Mouse (Mus musculus) gastrocnemius, adult 2 months (tissue): ENCODE measurements at regions not wholly inside any gene's neighbourhood (a gene's known extent, or its start where the extent isn't known, plus 50 kb on each side); places are given as distances from the start of the nearest gene placed in this dataset.

Source experiments
- DNase-seq: peaks from one replicate; pipeline ENCODE4 v3.0.0; 2022
- H3K27ac ChIP-seq: fragments of 200-600 bp; 2 replicates; pipeline ENCODE4 v1.8.1; 2022; ENCODE audit warnings: mild to moderate bottlenecking
- H3K4me3 ChIP-seq: fragments of 200-600 bp; 2 replicates; pipeline ENCODE4 v1.8.1; 2022; ENCODE audit warnings: mild to moderate bottlenecking, moderate library complexity
- CTCF ChIP-seq: fragments of 200-600 bp; IDR thresholded peaks from 2 replicates; pipeline ENCODE4 v1.8.1; 2022; ENCODE audit warnings: antibody characterized with exemption, mild to moderate bottlenecking, moderate library complexity
- intact Hi-C: fragments of 180-260 bp; cut with DNase I; formaldehyde crosslinking; loops from one replicate; pipeline ENCODE4 v1.15.1; 2025

DNA sequence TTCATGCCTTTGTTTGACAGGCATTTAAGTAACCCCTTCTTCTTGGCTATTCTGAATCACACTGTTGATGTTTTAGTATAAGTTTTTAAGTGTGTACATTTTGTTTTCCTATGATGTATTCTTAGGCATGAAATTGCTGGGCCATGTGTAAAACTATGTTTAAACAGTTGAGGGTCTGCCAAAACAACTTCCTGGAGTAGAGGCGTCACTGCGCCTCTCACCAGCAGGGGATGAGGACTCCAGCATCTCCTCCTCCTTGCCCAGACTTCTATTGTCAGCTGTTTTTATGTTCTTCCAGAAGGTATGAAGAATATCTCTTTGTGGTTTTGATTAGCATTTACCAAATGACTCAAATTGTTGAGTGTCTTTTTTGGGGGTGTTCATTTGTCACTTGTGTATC is 372.1 kb downstream of the Fam84a start:
- intact Hi-C loops, result no loop called here
- no peak for DNase-seq
- TF ChIP-seq CTCF, result no peak

DNA sequence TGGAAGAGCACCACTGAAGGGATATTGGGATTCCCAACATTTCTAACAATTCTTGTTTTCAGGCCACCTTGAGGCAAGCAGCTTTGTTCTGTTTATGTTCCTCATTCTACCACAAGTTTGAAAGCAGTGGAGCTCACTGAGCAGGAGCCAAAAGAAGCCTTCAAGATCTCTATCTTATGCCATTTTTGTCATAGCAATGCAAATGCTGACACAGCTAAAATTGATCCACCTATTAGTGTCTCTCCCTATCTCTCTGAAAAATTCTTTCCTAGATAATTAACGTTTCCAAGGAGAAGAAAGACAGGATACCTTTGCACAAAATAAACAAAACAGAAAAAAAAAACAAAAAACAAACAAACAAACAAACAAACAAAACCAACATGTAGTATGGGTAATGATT is 375.2 kb downstream of the Fam84a start:
- Histone ChIP-seq H3K4me3 (no peak overlapping the region), H3K27ac (no peak overlapping the region)
- no peak for DNase-seq
- TF ChIP-seq CTCF, result no peak
- intact Hi-C loops, result no loop called here

More for the DNA sequence above, 372.1 kb downstream of the Fam84a start:
- no peak overlapping the region for H3K4me3 ChIP-seq
- H3K27ac ChIP-seq, result no peak overlapping the region

DNA sequence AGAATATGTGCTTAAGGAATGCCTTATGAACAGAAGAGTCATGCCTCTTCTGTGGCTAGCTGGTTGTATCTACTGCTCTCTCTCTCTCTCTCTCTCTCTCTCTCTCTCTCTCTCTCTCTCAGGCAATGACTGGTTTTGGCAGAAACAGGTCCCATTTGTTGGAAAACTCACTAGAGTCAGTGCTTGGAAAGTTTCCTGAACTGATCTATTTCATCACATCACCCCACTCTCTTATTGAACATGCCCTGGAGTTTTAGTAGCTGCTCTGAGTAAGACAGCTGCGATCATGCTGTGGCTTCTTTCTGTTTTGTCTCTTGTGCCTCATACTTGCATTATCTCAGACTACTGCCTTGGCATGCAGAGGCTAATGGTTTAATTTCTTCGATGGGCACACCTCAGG is 382.2 kb downstream of the Fam84a start:
- Histone ChIP-seq H3K27ac (no peak overlapping the region), H3K4me3 (no peak overlapping the region)
- TF ChIP-seq CTCF, result no peak
- intact Hi-C loops, result no loop called here
- no peak for DNase-seq

- TF ChIP-seq CTCF, result no peak
- Histone ChIP-seq H3K27ac (no peak overlapping the region), H3K4me3 (no peak overlapping the region)
- DNase-seq, result no peak
- intact Hi-C loops, result no loop called here
These were observed 382.7 kb downstream of the Fam84a start for GRCm38 (mm10) chr12:13769156-13769555.

DNA sequence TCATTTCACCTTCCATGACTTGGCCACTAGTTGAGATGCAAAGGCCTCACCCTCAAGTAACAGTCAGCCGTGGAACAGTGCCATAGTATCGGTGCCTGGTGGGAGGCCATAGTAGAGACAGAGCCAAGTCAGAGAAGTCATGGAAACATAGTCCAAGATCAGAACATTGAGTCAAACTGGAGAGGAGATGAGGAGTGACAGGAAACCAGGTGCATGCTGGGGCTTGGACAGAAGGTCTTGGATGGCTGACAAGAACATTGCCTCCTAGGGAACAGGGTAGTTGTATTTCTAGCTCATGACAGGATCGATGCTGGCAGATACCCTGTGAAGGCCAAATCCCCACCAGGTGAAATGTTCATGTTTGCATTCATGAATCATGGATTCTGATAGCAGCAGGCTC is 385.4 kb downstream of the Fam84a start:
- no peak for DNase-seq
- intact Hi-C loops, result no loop called here
- H3K27ac ChIP-seq, result no peak overlapping the region
- no peak overlapping the region for H3K4me3 ChIP-seq
- TF ChIP-seq CTCF, result no peak

GRCm38 (mm10) chr12:13753878-13754277 is 398.0 kb downstream of the Fam84a start:
- intact Hi-C loops, result no loop called here
- Histone ChIP-seq H3K4me3 (no peak overlapping the region), H3K27ac (no peak overlapping the region)
- TF ChIP-seq CTCF, result no peak
- DNase-seq, result no peak

GRCm38 (mm10) chr12:13744323-13744931 is 407.4 kb downstream of the Fam84a start:
- Histone ChIP-seq H3K4me3 (no peak overlapping the region), H3K27ac (no peak overlapping the region)
- no peak for DNase-seq
- intact Hi-C loops, result no loop called here
- no peak for TF ChIP-seq CTCF

DNA sequence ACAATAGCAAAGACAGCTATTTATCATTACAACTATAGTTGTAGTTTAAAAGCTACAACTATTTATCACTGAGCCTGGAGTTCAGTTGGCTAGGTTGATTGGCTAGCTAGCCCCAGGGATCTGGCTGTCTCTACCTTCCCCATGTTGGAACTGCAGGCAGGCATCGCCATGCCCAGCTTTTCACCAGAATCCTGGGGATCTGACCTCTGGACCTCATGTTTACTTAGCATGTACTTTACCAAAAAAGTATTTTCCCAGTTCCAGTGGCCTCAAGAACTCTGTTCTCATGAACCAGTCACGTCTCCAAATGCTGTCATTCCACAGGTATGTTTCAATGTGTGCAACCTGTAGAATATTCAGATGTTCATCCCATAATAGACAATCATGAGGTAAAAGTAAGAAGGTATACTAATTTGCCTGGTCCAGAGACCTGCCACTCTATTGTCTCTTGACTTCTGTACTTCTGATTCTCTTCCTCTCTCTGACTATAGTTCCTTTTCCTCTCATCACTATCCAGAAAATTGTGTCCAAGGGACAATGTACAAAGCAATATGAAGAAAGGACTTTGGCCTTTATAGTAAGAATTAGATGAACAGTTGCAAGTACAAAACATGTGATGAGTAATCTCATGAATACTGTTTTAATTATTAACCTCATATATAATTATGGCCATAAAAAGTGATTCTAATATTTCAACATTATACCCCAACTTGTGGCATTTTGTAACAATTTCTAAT is 421.8 kb downstream of the Fam84a start:
- no peak overlapping the region for H3K4me3 ChIP-seq
- intact Hi-C loops, result no loop called here
- no peak for TF ChIP-seq CTCF
- DNase-seq, result no peak
- no peak overlapping the region for H3K27ac ChIP-seq

DNA sequence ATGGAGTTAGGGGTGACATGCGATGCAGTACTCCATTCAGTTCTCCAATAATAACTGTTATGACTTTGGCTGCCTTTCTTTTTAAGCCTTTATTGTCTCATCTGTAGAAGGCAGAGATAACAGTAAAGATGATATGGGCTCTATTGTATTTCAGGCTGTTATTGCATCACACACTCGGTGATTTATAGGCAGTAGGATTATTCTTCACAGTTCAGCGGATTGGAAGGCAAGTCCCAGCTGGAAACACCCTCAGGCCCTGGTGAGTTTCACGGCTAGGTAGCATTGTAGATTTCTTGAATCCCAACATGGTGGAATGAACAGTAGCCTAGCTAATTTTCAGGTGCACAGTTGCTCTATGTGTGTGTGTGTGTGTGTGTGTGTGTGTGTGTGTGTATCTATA is 422.9 kb downstream of the Fam84a start:
- no peak for TF ChIP-seq CTCF
- Histone ChIP-seq H3K4me3 (no peak overlapping the region), H3K27ac (no peak overlapping the region)
- no peak for DNase-seq
- intact Hi-C loops, result no loop called here

- intact Hi-C loops, result no loop called here
- DNase-seq, result no peak
- Histone ChIP-seq H3K4me3 (no peak overlapping the region), H3K27ac (no peak overlapping the region)
- TF ChIP-seq CTCF, result no peak
These were observed 427.3 kb downstream of the Fam84a start for GRCm38 (mm10) chr12:13724511-13724910.

GRCm38 (mm10) chr12:13709806-13710205 is 440.9 kb downstream of the Nbas start:
- intact Hi-C loops, result no loop called here
- Histone ChIP-seq H3K27ac (no peak overlapping the region), H3K4me3 (no peak overlapping the region)
- DNase-seq, result no peak
- no peak for TF ChIP-seq CTCF

DNA sequence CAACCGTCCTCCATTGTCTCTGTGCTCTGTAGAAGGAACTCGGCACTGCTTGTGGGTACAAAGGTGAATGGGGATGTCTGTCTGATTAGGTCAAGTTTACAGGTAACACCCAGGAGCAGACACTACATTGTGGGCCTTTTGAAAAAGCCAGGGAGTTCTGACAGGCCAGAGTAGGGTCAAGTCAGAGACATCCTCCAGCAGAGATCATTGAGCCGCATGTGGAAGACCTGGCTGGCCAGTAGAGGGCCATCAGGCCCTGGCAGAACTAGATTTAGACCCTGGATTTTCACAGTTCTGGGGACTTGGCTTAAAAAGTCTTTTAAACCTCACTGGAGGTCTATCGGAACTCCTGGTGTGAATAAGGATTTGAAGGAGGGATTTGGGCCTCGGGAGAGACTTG is 438.8 kb downstream of the Nbas start:
- DNase-seq, result no peak
- no peak for TF ChIP-seq CTCF
- no peak overlapping the region for H3K4me3 ChIP-seq
- intact Hi-C loops, result no loop called here
- H3K27ac ChIP-seq, result no peak overlapping the region

GRCm38 (mm10) chr12:13706510-13706909 is 437.6 kb downstream of the Nbas start:
- Histone ChIP-seq H3K4me3 (no peak overlapping the region), H3K27ac (no peak overlapping the region)
- intact Hi-C loops, result no loop called here
- DNase-seq, result no peak
- no peak for TF ChIP-seq CTCF

DNA sequence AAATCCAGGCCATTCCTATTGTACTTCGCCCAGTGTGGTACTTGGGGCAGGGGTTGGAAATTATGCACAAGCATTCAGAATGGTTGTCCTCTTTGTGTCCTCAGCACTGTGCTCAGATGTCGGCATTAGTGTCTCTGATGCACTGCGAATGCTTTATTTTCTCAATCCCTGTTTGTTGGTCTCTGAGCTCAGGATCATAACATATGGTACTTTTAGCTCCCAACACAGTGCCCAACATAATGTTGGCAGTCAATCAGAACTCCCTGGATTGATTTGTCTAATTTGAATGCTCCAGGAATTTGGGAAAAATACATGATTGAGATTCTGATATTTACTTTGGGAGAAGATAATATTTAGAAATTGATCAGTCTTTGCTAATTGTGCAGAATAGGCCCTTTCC is 434.7 kb downstream of the Nbas start:
- intact Hi-C loops, result no loop called here
- no peak for TF ChIP-seq CTCF
- H3K4me3 ChIP-seq, result no peak overlapping the region
- no peak for DNase-seq
- no peak overlapping the region for H3K27ac ChIP-seq
